Mouse (Mus musculus) ES-Bruce4 (cell line): ENCODE results near the gene Golga4. TPM values are rescaled to one million over a fixed set of nuclear protein-coding genes. Genes with fewer than 3 reads are reported as not detected.

Source experiments
- H3K27ac ChIP-seq: 2 replicates; pipeline ENCODE4 v1.5.1; 2012; ENCODE audit warnings: low read length, inconsistent platforms; ENCODE audit not compliant: insufficient read depth
- H3K27me3 ChIP-seq: 2 replicates; pipeline ENCODE4 v1.6.1; 2012; ENCODE audit warnings: mild to moderate bottlenecking, low read length, inconsistent platforms; ENCODE audit not compliant: control insufficient read depth, poor library complexity, insufficient read depth, severe bottlenecking
- H3K36me3 ChIP-seq: 2 replicates; pipeline ENCODE4 v1.6.1; 2012; ENCODE audit warnings: inconsistent platforms, mild to moderate bottlenecking, low read length, moderate library complexity; ENCODE audit not compliant: control insufficient read depth, poor library complexity, insufficient read depth, severe bottlenecking
- H3K4me1 ChIP-seq: one replicate; pipeline ENCODE4 v1.8.1; 2011; ENCODE audit warnings: low read length; ENCODE audit not compliant: control insufficient read depth, insufficient read depth
- H3K4me3 ChIP-seq: 2 replicates; pipeline ENCODE4 v1.5.1; 2011; ENCODE audit warnings: low read depth, mild to moderate bottlenecking, low read length
- H3K9ac ChIP-seq: 2 replicates; pipeline ENCODE4 v1.6.1; 2012; ENCODE audit warnings: low read depth, mild to moderate bottlenecking, inconsistent platforms; ENCODE audit not compliant: poor library complexity, severe bottlenecking
- H3K9me3 ChIP-seq: replicated peaks from 2 replicates; pipeline ENCODE4 v1.6.1; 2012; ENCODE audit warnings: mild to moderate bottlenecking, low read length, inconsistent platforms; ENCODE audit not compliant: control insufficient read depth, poor library complexity, insufficient read depth, severe bottlenecking
- CTCF ChIP-seq: IDR thresholded peaks from one replicate; pipeline ENCODE4 v1.8.1; 2011; ENCODE audit warnings: low read depth, low read length
- EP300 ChIP-seq: IDR thresholded peaks from 2 replicates; pipeline ENCODE4 v1.6.1; 2011; ENCODE audit warnings: low read depth, low read length; ENCODE audit not compliant: insufficient read depth
- POLR2A ChIP-seq: IDR thresholded peaks from one replicate; pipeline ENCODE4 v1.8.1; 2011; ENCODE audit warnings: low read length; ENCODE audit not compliant: insufficient read depth
- polyA plus RNA-seq: library from polyadenylated mRNA; stranded (reverse); fragments of >200 nt; gene quantifications from 2 replicates; pipeline ENCODE4 v1.2.4, GENCODE M21; 2011; ENCODE audit warnings: low read depth; ENCODE audit not compliant: missing spikeins, insufficient read depth, insufficient read length

The Golga4 gene
- polyA plus RNA-seq, 1 experiment = 132 TPM

DNA sequence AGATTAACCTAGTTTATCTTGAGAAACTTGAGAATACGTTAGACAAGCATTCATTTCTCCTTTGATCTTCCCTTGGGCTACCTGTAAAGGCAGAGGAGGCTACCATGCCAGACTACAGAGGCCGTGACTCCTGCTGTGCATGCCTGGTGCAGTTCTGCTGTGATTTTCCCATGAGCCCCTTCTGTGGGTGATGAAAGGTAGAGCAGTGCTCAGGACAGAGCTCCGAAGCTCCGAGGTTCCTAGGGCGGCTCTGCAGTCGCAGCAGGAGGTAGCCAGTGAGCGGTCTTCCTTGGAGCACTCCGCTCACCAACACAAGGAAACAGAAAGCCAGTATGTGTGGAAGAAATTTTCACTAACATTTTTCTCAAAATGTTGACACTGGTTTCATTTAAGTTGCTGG is 15.6 kb downstream of the Golga4 start:
- Histone ChIP-seq H3K4me1 (peaks cover 2% of the 10 kb centered on the region), H3K27ac (no peak overlapping the region), H3K9me3 (no peaks in the 10 kb centered on the region), H3K36me3 (no peaks in the 10 kb centered on the region), H3K9ac (no peak overlapping the region), H3K4me3 (no peak overlapping the region), H3K27me3 (no peaks in the 10 kb centered on the region)
- TF ChIP-seq POLR2A (no peak), EP300 (no peak), CTCF (no peak)

DNA sequence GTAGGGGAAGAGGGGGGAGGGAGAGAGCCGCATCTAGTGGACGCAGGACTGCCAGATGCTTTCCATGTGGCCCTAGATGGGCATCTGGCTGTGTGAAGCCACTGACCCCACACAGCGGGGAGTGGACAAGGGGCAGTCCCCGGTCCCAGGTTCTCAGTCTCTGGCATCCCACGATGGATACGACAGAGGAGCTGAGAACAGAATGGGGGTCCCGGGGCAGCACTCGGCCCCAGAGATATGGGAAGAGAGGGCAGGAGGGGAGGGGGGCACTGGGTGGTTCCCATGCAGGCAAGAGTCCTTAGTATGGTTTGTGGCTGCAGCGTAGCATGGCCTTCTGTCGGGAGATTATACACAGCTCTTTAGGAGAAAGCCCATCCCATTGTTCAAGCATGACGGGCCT is 17.7 kb downstream of the Golga4 start:
- peaks cover 2% of the 10 kb centered on the region for H3K4me1 ChIP-seq
- H3K27ac ChIP-seq = no peak overlapping the region
- no peak for TF ChIP-seq EP300
- TF ChIP-seq CTCF = no peak
- no peaks in the 10 kb centered on the region for H3K9me3 ChIP-seq
- 0 out of 2 replicates have a peak, but pooled peaks cover 4% of the 10 kb centered on the region for H3K36me3 ChIP-seq
- H3K27me3 ChIP-seq = no peaks in the 10 kb centered on the region
- H3K4me3 ChIP-seq = no peak overlapping the region
- no peak overlapping the region for H3K9ac ChIP-seq

DNA sequence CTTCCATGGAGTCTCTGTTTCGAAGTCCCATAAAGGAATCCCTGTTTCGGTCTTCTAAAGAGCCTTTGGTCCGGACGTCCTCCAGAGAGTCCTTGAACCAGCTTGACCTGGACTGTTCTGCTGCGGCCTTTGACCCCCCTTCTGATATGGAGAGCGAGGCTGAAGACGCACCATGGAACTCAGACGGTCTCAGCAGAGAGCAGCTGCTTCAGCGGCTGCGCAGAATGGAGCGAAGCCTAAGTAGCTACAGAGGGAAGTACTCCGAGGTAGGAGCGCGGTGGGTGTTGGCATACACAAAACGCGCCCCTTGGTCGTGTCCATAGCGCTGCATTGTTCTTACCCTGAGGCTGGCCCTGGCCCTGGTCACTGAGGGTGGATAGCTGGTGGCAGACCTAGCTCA is 21.0 kb downstream of the Golga4 start:
- Histone ChIP-seq H3K9ac (no peak overlapping the region), H3K4me3 (no peak overlapping the region), H3K4me1 (no peaks in the 10 kb centered on the region), H3K27ac (no peak overlapping the region), H3K36me3 (peaks cover 16% of the 10 kb centered on the region), H3K9me3 (no peaks in the 10 kb centered on the region), H3K27me3 (no peaks in the 10 kb centered on the region)
- no peak for TF ChIP-seq POLR2A
- TF ChIP-seq CTCF = no peak
- no peak for TF ChIP-seq EP300

DNA sequence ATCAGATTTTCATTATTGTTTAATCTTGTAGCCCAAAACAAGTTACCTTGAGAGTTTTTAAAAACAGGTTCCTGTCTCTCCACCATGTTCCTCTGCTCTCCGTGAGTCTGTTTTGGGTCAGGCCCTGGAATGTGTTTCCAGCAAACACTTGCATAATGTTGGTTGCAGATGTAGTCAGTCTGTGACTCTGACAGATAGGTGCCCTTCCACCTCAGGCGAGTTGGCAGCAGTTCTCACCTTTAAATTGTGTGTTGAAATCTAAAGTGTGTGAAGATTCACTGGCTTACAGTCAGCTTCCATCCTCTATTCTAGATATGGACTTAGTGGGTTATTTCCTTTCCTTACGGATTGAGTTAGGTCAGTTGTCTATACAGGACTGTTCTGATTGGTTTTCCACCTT is 23.7 kb downstream of the Golga4 start:
- TF ChIP-seq POLR2A (no peak), EP300 (no peak), CTCF (no peak)
- H3K36me3 ChIP-seq = peaks cover 16% of the 10 kb centered on the region
- H3K4me3 ChIP-seq = no peak overlapping the region
- H3K9me3 ChIP-seq = no peaks in the 10 kb centered on the region
- no peak overlapping the region for H3K9ac ChIP-seq
- H3K27ac ChIP-seq = no peak overlapping the region
- H3K4me1 ChIP-seq = no peaks in the 10 kb centered on the region
- no peaks in the 10 kb centered on the region for H3K27me3 ChIP-seq

DNA sequence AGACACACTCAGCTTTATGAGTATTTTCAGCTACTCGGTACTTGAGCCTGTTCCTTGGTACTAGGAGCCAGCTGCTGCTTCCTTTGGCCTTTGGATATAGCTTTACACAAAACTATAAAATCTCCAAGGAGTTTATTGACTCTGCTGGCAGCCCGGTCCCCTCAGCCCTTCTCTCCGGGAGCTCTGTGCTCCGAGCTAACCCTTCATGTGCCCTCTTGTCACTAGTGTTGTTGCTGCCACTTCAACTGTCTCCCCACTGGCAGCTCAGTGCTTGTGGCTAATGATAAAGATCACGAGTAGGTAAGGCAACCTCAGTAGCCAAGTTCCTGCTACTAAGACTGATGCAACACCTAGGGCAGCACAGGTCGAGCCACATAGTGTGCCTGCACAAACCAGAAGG is 24.6 kb downstream of the Golga4 start:
- no peak overlapping the region for H3K27ac ChIP-seq
- no peaks in the 10 kb centered on the region for H3K4me1 ChIP-seq
- no peak overlapping the region for H3K4me3 ChIP-seq
- H3K9me3 ChIP-seq = no peaks in the 10 kb centered on the region
- no peak overlapping the region for H3K9ac ChIP-seq
- H3K27me3 ChIP-seq = no peaks in the 10 kb centered on the region
- H3K36me3 ChIP-seq = peaks cover 16% of the 10 kb centered on the region
- no peak for TF ChIP-seq POLR2A
- TF ChIP-seq CTCF = no peak
- no peak for TF ChIP-seq EP300

DNA sequence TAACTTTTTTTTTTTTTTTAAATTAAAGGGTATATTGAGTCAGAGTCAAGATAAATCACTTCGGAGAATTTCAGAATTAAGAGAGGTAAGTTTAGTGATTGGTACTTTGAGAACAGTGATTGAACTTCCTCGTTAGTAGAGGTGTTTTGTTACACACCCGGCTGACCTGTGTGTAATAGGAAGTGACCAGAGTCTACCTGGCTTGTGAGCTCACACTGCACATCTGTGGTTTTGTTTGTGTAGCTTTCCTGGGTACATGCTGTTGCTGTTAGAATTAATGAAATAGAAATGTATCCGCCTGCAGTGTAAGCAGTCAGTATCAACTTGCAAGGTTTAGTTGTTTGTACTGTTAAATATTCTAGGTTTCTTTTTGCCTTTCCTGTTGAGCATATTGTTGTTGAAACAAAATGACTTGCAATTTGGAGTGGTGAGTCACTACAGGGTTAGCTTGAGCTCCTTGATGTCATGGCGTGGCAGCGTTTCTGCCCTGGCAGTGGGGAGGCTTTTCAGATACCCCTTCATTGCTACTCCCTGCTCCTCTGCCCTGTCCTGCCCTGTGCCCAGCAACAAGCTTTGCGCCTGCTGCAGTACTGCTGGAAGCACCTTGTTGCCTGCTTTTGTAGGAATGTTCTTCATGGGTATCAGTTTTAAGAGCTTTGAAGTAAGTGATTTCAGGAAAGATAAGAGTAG is 26.6 kb downstream of the Golga4 start:
- Histone ChIP-seq H3K9me3 (no peaks in the 10 kb centered on the region), H3K27ac (no peak overlapping the region), H3K9ac (no peak overlapping the region), H3K4me3 (no peak overlapping the region), H3K27me3 (no peaks in the 10 kb centered on the region), H3K36me3 (peaks cover 16% of the 10 kb centered on the region), H3K4me1 (peaks cover 4% of the 10 kb centered on the region)
- TF ChIP-seq POLR2A = no peak
- no peak for TF ChIP-seq EP300
- no peak for TF ChIP-seq CTCF
